Mouse (Mus musculus) gonadal fat pad, adult 2 months (tissue): Measurements from ENCODE around the gene Olfr502. TPM values are rescaled to one million over a fixed set of nuclear protein-coding genes. Genes with fewer than 3 reads are reported as not detected.
"Not testable (repeated sequence)": the region's sequence is repeated elsewhere in the genome, so short reads cannot be mapped to it uniquely, and the experiment has no call there.

ENCODE experiments used
- DNase-seq: peaks from one replicate; pipeline ENCODE4 v3.0.0-alpha.2; 2012; ENCODE audit warnings: low read depth
- polyA plus RNA-seq: library from polyadenylated mRNA; depleted of rRNA; stranded (reverse); fragments of >200 nt; gene quantifications from 2 replicates; pipeline ENCODE4 v1.2.3, GENCODE M21; 2012; rRNA removed

Gene Olfr502
- polyA plus RNA-seq, result not detected in 2 replicates

DNA sequence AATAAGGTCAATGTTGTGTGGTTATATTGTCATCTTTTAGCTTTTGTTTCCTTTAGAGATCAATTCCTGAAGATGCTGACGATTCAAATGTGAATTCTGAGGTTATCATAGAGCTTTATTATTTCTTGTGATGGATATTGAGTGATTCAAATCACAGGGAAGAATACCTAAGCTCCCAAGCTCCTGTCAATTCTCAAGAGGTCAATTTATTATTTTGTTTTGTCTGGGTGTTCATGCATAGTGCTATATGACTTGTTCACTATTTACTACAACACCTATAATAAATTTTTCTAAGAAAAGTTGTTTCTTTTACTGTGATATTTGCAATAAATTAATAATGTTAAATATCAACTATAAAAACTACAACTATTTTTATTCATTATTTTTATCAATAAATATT, at the start of gene Olfr502:
Gene Olfr502, minus strand, starts transcription at position 101 of the 400 bp plus-strand sequence.
- DNase-seq, result no peak

DNA sequence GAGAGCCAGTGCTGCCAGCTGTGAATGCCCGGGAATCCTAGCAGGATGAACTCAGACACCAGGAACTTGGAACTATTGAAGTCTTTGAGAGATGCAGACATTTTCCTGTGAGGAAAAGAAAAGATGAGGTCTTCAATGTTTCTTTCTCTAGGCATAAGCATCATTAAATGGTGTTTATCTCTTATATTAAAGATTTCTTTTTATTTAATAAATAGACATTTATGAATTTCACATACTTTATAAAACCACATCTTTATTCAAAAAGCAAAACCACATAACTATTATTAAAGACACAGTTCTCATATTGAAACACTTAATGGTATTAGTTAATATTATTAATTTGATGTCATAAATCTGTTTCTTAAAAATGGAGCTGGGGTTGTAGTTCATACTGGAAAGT, 40.8 kb upstream of the Olfr502 start, which contains the start of gene Olfr504:
Gene Olfr504, minus strand, starts transcription at position 101 of the 400 bp plus-strand sequence.
- DNase-seq, result no peak

DNA sequence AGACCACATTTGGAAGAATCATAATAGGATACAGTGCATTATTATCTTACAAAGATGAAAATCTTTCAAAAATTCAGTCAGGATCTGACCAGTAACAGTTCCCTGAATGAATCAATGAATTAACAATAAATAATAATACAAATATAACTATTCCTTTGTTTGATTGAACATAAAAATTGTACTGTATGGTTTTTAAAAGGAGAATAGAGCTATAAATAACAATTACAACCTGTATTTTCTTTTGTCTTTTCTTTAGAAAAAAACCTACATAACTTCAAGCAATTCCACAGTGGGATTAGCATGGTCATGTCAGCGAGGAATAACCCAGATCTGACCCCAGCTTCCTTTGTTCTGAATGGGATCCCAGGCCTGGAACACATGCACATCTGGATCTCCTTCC, 19.4 kb upstream of the Olfr502 start, which contains the start of gene Olfr503:
Gene Olfr503, plus strand, starts transcription at position 301 of the 400 bp plus-strand sequence.
- not testable (repeated sequence) for DNase-seq

GRCm38 (mm10) chr7:108542416-108542815, 17.6 kb upstream of the Olfr502 start:
- no peak for DNase-seq

Other genes starting within 250 kb of the Olfr502 start
- not detected in 2 replicates for gene Olfr490, start 236.1 kb downstream of the Olfr502 start, polyA plus RNA-seq
- gene Olfr491, start 211.6 kb downstream of the Olfr502 start, polyA plus RNA-seq, result 0.14 TPM in 1 of 2 replicates, not detected in the other
- not detected in 2 replicates for gene Olfr492, start 201.4 kb downstream of the Olfr502 start, polyA plus RNA-seq
- gene Olfr493, start 178.1 kb downstream of the Olfr502 start, polyA plus RNA-seq, result not detected in 2 replicates
- not detected in 2 replicates for gene Olfr494, start 159.7 kb downstream of the Olfr502 start, polyA plus RNA-seq
- gene Olfr495, start 131.9 kb downstream of the Olfr502 start, polyA plus RNA-seq, result not detected in 2 replicates
- not detected in 2 replicates for gene Olfr497, start 104.6 kb downstream of the Olfr502 start, polyA plus RNA-seq
- not detected in 2 replicates for gene Olfr498, start 59.7 kb downstream of the Olfr502 start, polyA plus RNA-seq
- gene Olfr503, start 19.5 kb upstream of the Olfr502 start, polyA plus RNA-seq, result not detected in 2 replicates
- gene Olfr504, start 40.7 kb upstream of the Olfr502 start, polyA plus RNA-seq, result not detected in 2 replicates
- not detected in 2 replicates for gene Olfr506, start 85.7 kb upstream of the Olfr502 start, polyA plus RNA-seq
- not detected in 2 replicates for gene Olfr507, start 96.7 kb upstream of the Olfr502 start, polyA plus RNA-seq
- gene Olfr508, start 104.9 kb upstream of the Olfr502 start, polyA plus RNA-seq, result not detected in 2 replicates
- not detected in 2 replicates for gene Olfr509, start 126.8 kb upstream of the Olfr502 start, polyA plus RNA-seq
- gene Olfr510, start 141.4 kb upstream of the Olfr502 start, polyA plus RNA-seq, result not detected in 2 replicates
- gene Olfr512, start 188.3 kb upstream of the Olfr502 start, polyA plus RNA-seq, result not detected in 2 replicates
- gene Olfr513, start 225.9 kb upstream of the Olfr502 start, polyA plus RNA-seq, result not detected in 2 replicates